8 mouse cellular contexts compared by ENCODE assay signal in genomic region chr15:99723515-99724291, GRCm38 (mm10). TPM values are rescaled to one million over a fixed set of nuclear protein-coding genes. Genes with fewer than 3 reads are reported as not detected.
DNase-seq lines count a peak whose midpoint lies in the region; ATAC-seq and TF ChIP-seq lines count a peak whose summit lies in the region.

No protein-coding gene starts in this region.

- TF ChIP-seq CTCF in gastrocnemius, adult 2 months (IDR thresholded peaks at IDR 0.05) = no peak

- intact Hi-C loops in gastrocnemius, adult 2 months (cut with DNase I) = no loop called here

- H3K4me2 ChIP-seq in hindbrain, embryonic 13.5 days = 0 out of 2 replicates have a peak overlapping the region, but pooled peaks have one; percentile 17
- peak overlapping the region; percentile 75 for H3K4me2 ChIP-seq in stomach, embryonic 16.5 days (ENCODE audit: low read depth, low read length)

- H3K4me1 ChIP-seq in hindbrain, embryonic 13.5 days (replicated peaks) = peaks cover 36% of the 10 kb centered on the region
- H3K4me1 ChIP-seq in stomach, embryonic 16.5 days (ENCODE audit: control insufficient read depth, insufficient read depth, low read length) = peaks cover 25% of the 10 kb centered on the region

- peak overlapping the region; percentile 98 for H3K4me3 ChIP-seq in gastrocnemius, adult 2 months
- H3K4me3 ChIP-seq in hindbrain, embryonic 13.5 days = peak overlapping the region; percentile 97; the same call in 1 of the 2 replicates
- H3K4me3 ChIP-seq in macrophage (ENCODE audit: inconsistent target) = peak overlapping the region; percentile 75; the same call in 1 of the 2 replicates
- 0 out of 2 replicates have a peak overlapping the region, but pooled peaks have one; percentile 91 for H3K4me3 ChIP-seq in stomach, embryonic 16.5 days (replicated peaks; ENCODE audit: low read length)

- no peaks in the 10 kb centered on the region for H3K9me3 ChIP-seq in hindbrain, embryonic 13.5 days
- H3K9me3 ChIP-seq in stomach, embryonic 16.5 days (replicated peaks; ENCODE audit: control insufficient read depth, low read length) = 0 out of 2 replicates have a peak, but pooled peaks cover under 1% of the 10 kb centered on the region

- peak overlapping the region; percentile 96 for H3K27ac ChIP-seq in gastrocnemius, adult 2 months
- peak overlapping the region; percentile 82 for H3K27ac ChIP-seq in hindbrain, embryonic 13.5 days
- peak overlapping the region; percentile 92 for H3K27ac ChIP-seq in macrophage
- H3K27ac ChIP-seq in stomach, embryonic 16.5 days (ENCODE audit: low read length) = peak overlapping the region; percentile 88

- DNase-seq in adrenal gland, adult 18-20 months (ENCODE audit: low spot score in 2 of 2) = peak; percentile 67 to 74
- DNase-seq in adrenal gland, adult 8-10 months = no peak
- DNase-seq in brain, adult 2 months (ENCODE audit: low read depth, low spot score) = peak; percentile 65
- DNase-seq in gastrocnemius, adult 2 months = peak; percentile 90
- peak; percentile 65 to 66 for DNase-seq in layer of hippocampus, postnatal 36 days

- H3K9ac ChIP-seq in hindbrain, embryonic 13.5 days = peak overlapping the region; percentile 49
- peak overlapping the region; percentile 65 for H3K9ac ChIP-seq in stomach, embryonic 16.5 days (ENCODE audit: low read length)

- no peaks in the 10 kb centered on the region for H3K27me3 ChIP-seq in hindbrain, embryonic 13.5 days
- no peaks in the 10 kb centered on the region for H3K27me3 ChIP-seq in stomach, embryonic 16.5 days (ENCODE audit: control insufficient read depth, insufficient read depth, low read length)

- 13% methylated on average over 11 of the region's 11 CpGs for WGBS in hindbrain, embryonic 13.5 days
- WGBS in macrophage (ENCODE audit: missing documents) = 27% methylated on average over 11 of the region's 11 CpGs
- 25% methylated on average over 11 of the region's 11 CpGs for WGBS in stomach, embryonic 16.5 days

- no peak for ATAC-seq in hindbrain, embryonic 13.5 days (ENCODE audit: low FRiP score)
- ATAC-seq in stomach, embryonic 16.5 days (ENCODE audit: insufficient read depth, low FRiP score) = peak; percentile 14; the same call in 1 of the 2 replicates

- H3K79me2 ChIP-seq in macrophage (ENCODE audit: inconsistent target) = peaks cover 27% of the 10 kb centered on the region

- H3K36me3 ChIP-seq in hindbrain, embryonic 13.5 days = peaks cover 58% of the 10 kb centered on the region
- peaks cover 14% of the 10 kb centered on the region for H3K36me3 ChIP-seq in macrophage (ENCODE audit: inconsistent target)
- peaks cover 9% of the 10 kb centered on the region for H3K36me3 ChIP-seq in stomach, embryonic 16.5 days (ENCODE audit: control insufficient read depth, insufficient read depth, low read length)

RNA-seq across cellular contexts. Expression of gene Cox14, which starts 1.7 kb away (rescaled TPM):
- 100 to 1,000 TPM; 181 to 213 TPM for total RNA-seq in adrenal gland, adult 18-20 months (2021)
- 100 to 1,000 TPM; 200 to 304 (median 253) TPM for total RNA-seq in adrenal gland, adult 8-10 months (2022)
- total RNA-seq in gastrocnemius, adult 2 months (2021) = 100 to 1,000 TPM; 145 to 166 TPM
- polyA plus RNA-seq in hindbrain, embryonic 13.5 days (2015; fragmentation: Nextera tagmentation; extraction: Ambion mirVana) = 160 and 174 TPM in 2 replicates
- 100 to 1,000 TPM; 122 to 134 TPM for total RNA-seq in layer of hippocampus, postnatal 36 days (2021)
- 10 to 100 TPM in 15 of 26 experiments, 1 to 10 TPM in 11; 2.7 to 27.5 (median 11.6) TPM for total RNA-seq in macrophage (2018; cell fraction: chromatin; rRNA removed)
- total RNA-seq in macrophage (2018; cell fraction: cytosol; rRNA removed) = 100 to 1,000 TPM in 1 of 26 experiments, 10 to 100 TPM in 25; 64.4 to 103 (median 83.6) TPM
- total RNA-seq in macrophage (2018; cell fraction: nucleus; rRNA removed) = 10 to 100 TPM in 25 of 26 experiments, 1 to 10 TPM in 1; 6.7 to 53.7 (median 28.3) TPM
- 18.4 to 95.0 TPM (median 69.0 TPM) in 3 replicates for polyA plus RNA-seq in macrophage (2018)
- polyA plus RNA-seq in stomach, embryonic 16.5 days (2015; fragmentation: Nextera tagmentation; extraction: Ambion mirVana) = 171 and 173 TPM in 2 replicates

RNA-seq across cellular contexts. Expression of gene Gpd1, which starts 6.4 kb away (rescaled TPM):
- 1,000 to 10,000 TPM; 1,249 to 2,641 TPM for total RNA-seq in adrenal gland, adult 18-20 months (2021)
- total RNA-seq in adrenal gland, adult 8-10 months (2022) = 100 to 1,000 TPM; 189 to 666 (median 461) TPM
- total RNA-seq in gastrocnemius, adult 2 months (2021) = 100 to 1,000 TPM; 381 to 575 TPM
- 1.6 and 2.1 TPM in 2 replicates for polyA plus RNA-seq in hindbrain, embryonic 13.5 days (2015; fragmentation: Nextera tagmentation; extraction: Ambion mirVana)
- 100 to 1,000 TPM; 135 to 146 TPM for total RNA-seq in layer of hippocampus, postnatal 36 days (2021)
- 1 to 10 TPM in 4 of 26 experiments, under 1 TPM in 16, not detected in 6; 0.31 to 1.8 (median 0.71) TPM for total RNA-seq in macrophage (2018; cell fraction: chromatin; rRNA removed)
- 1 to 10 TPM in 2 of 26 experiments, under 1 TPM in 24; 0.14 to 1.3 (median 0.45) TPM for total RNA-seq in macrophage (2018; cell fraction: cytosol; rRNA removed)
- 1 to 10 TPM in 6 of 26 experiments, under 1 TPM in 18, not detected in 2; 0.20 to 2.4 (median 0.64) TPM for total RNA-seq in macrophage (2018; cell fraction: nucleus; rRNA removed)
- polyA plus RNA-seq in macrophage (2018) = 1.3 to 1.9 TPM (median 1.5 TPM) in 3 replicates
- polyA plus RNA-seq in stomach, embryonic 16.5 days (2015; fragmentation: Nextera tagmentation; extraction: Ambion mirVana) = 7.4 and 9.2 TPM in 2 replicates

RNA-seq across cellular contexts. Expression of gene Gm17349, which starts 18.4 kb away (rescaled TPM):
- 10 to 100 TPM; 19.1 to 42.3 TPM for total RNA-seq in adrenal gland, adult 18-20 months (2021)
- 10 to 100 TPM; 30.4 to 55.2 (median 34.8) TPM for total RNA-seq in adrenal gland, adult 8-10 months (2022)
- 1 to 10 TPM in 1 of 2 experiments, not detected in 1; 1.0 TPM for total RNA-seq in gastrocnemius, adult 2 months (2021)
- not detected in 2 replicates for polyA plus RNA-seq in hindbrain, embryonic 13.5 days (2015; fragmentation: Nextera tagmentation; extraction: Ambion mirVana)
- 1 to 10 TPM; 4.1 to 6.3 TPM for total RNA-seq in layer of hippocampus, postnatal 36 days (2021)
- not detected for total RNA-seq in macrophage (2018; cell fraction: chromatin; rRNA removed)
- 1 to 10 TPM in 9 of 26 experiments, not detected in 17; 1.0 to 3.3 (median 1.5) TPM for total RNA-seq in macrophage (2018; cell fraction: cytosol; rRNA removed)
- 1 to 10 TPM in 2 of 26 experiments, not detected in 24; 4.2 to 4.9 TPM for total RNA-seq in macrophage (2018; cell fraction: nucleus; rRNA removed)
- polyA plus RNA-seq in macrophage (2018) = not detected in 3 replicates
- not detected in 2 replicates for polyA plus RNA-seq in stomach, embryonic 16.5 days (2015; fragmentation: Nextera tagmentation; extraction: Ambion mirVana)

RNA-seq across cellular contexts. Expression of gene Smarcd1, which starts 21.8 kb away (rescaled TPM):
- 10 to 100 TPM; 43.1 to 44.2 TPM for total RNA-seq in adrenal gland, adult 18-20 months (2021)
- total RNA-seq in adrenal gland, adult 8-10 months (2022) = 10 to 100 TPM; 45.2 to 90.5 (median 62.8) TPM
- 1 to 10 TPM; 6.9 to 7.2 TPM for total RNA-seq in gastrocnemius, adult 2 months (2021)
- 134 and 145 TPM in 2 replicates for polyA plus RNA-seq in hindbrain, embryonic 13.5 days (2015; fragmentation: Nextera tagmentation; extraction: Ambion mirVana)
- total RNA-seq in layer of hippocampus, postnatal 36 days (2021) = 100 to 1,000 TPM; 106 to 109 TPM
- total RNA-seq in macrophage (2018; cell fraction: chromatin; rRNA removed) = 10 to 100 TPM; 11.9 to 56.1 (median 33.2) TPM
- 10 to 100 TPM; 11.6 to 22.9 (median 18.2) TPM for total RNA-seq in macrophage (2018; cell fraction: cytosol; rRNA removed)
- 10 to 100 TPM; 10.8 to 37.2 (median 24.3) TPM for total RNA-seq in macrophage (2018; cell fraction: nucleus; rRNA removed)
- 13.0 to 15.0 TPM (median 14.7 TPM) in 3 replicates for polyA plus RNA-seq in macrophage (2018)
- polyA plus RNA-seq in stomach, embryonic 16.5 days (2015; fragmentation: Nextera tagmentation; extraction: Ambion mirVana) = 17.0 and 20.9 TPM in 2 replicates

RNA-seq across cellular contexts. Expression of gene Cers5, which starts 49.0 kb away (rescaled TPM):
- 10 to 100 TPM; 40.8 to 53.7 TPM for total RNA-seq in adrenal gland, adult 18-20 months (2021)
- 10 to 100 TPM; 58.2 to 67.4 (median 59.8) TPM for total RNA-seq in adrenal gland, adult 8-10 months (2022)
- total RNA-seq in gastrocnemius, adult 2 months (2021) = 1 to 10 TPM; 4.6 to 5.4 TPM
- 73.6 and 74.3 TPM in 2 replicates for polyA plus RNA-seq in hindbrain, embryonic 13.5 days (2015; fragmentation: Nextera tagmentation; extraction: Ambion mirVana)
- 10 to 100 TPM; 29.6 to 30.2 TPM for total RNA-seq in layer of hippocampus, postnatal 36 days (2021)
- 10 to 100 TPM; 11.1 to 77.2 (median 45.3) TPM for total RNA-seq in macrophage (2018; cell fraction: chromatin; rRNA removed)
- total RNA-seq in macrophage (2018; cell fraction: cytosol; rRNA removed) = 10 to 100 TPM; 20.4 to 46.7 (median 31.2) TPM
- total RNA-seq in macrophage (2018; cell fraction: nucleus; rRNA removed) = 10 to 100 TPM; 12.9 to 83.5 (median 40.7) TPM
- 30.6 to 52.5 TPM (median 40.5 TPM) in 3 replicates for polyA plus RNA-seq in macrophage (2018)
- polyA plus RNA-seq in stomach, embryonic 16.5 days (2015; fragmentation: Nextera tagmentation; extraction: Ambion mirVana) = 58.7 and 62.1 TPM in 2 replicates
